Mouse (Mus musculus) kidney, postnatal 0 days (tissue): Measurements from ENCODE around the gene Hist1h2bh. TPM values are rescaled to one million over a fixed set of nuclear protein-coding genes. Genes with fewer than 3 reads are reported as not detected.

Source experiments
- ATAC-seq: fragments of 200-750 bp; cut with Nextera tagmentation; replicated peaks from 2 replicates; pipeline ENCODE4 v1.8.0; 2017; ENCODE audit warnings: low read depth, moderate number of reproducible peaks, moderate TSS enrichment, moderate library complexity; ENCODE audit not compliant: low FRiP score
- DNase-seq: peaks from one replicate; pipeline ENCODE4 v3.0.0-alpha.2; 2016; ENCODE audit warnings: low spot score
- H3K27ac ChIP-seq: fragments of 300-500 bp; sonication (generic); 2 replicates; pipeline ENCODE4 v1.5.1; 2014; ENCODE audit warnings: mild to moderate bottlenecking
- H3K27me3 ChIP-seq: fragments of 300-500 bp; sonication (generic); 2 replicates; pipeline ENCODE4 v1.6.1; 2014; ENCODE audit warnings: low read length, mixed read lengths; ENCODE audit not compliant: insufficient read depth
- H3K36me3 ChIP-seq: fragments of 300-500 bp; sonication (generic); 2 replicates; pipeline ENCODE4 v1.6.1; 2014; ENCODE audit warnings: low read length, mixed read lengths; ENCODE audit not compliant: insufficient read depth
- H3K4me1 ChIP-seq: fragments of 300-500 bp; sonication (generic); replicated peaks from 2 replicates; pipeline ENCODE4 v1.6.1; 2014; ENCODE audit warnings: antibody characterized with exemption, low read length, mixed read lengths; ENCODE audit not compliant: insufficient read depth
- H3K4me2 ChIP-seq: fragments of 300-500 bp; sonication (generic); 2 replicates; pipeline ENCODE4 v1.6.1; 2014; ENCODE audit warnings: mild to moderate bottlenecking, low read length, moderate library complexity, mixed read lengths
- H3K4me3 ChIP-seq: fragments of 300-500 bp; sonication (generic); replicated peaks from 2 replicates; pipeline ENCODE4 v1.5.1; 2014; ENCODE audit warnings: low read depth, low read length
- H3K9ac ChIP-seq: fragments of 300-500 bp; sonication (generic); 2 replicates; pipeline ENCODE4 v1.6.1; 2014; ENCODE audit warnings: low read depth, low read length
- H3K9me3 ChIP-seq: fragments of 300-500 bp; sonication (generic); replicated peaks from 2 replicates; pipeline ENCODE4 v1.6.1; 2016; ENCODE audit warnings: low read length, inconsistent platforms, mixed read lengths
- CTCF ChIP-seq: IDR thresholded peaks from 2 replicates; pipeline ENCODE4 v1.5.1; 2016; ENCODE audit warnings: antibody characterized with exemption, low read depth, mild to moderate bottlenecking, moderate library complexity
- WGBS: fragments of 180-500 bp; shearing (Covaris S2); extraction: QIAGEN DNeasy Blood & Tissue Kit; methylation state at CpG from one replicate; pipeline ENCODE4 v1.1.7; 2014; 5-methylcytosine and 5-hydroxymethylcytosine counted together
- polyA plus RNA-seq: library from polyadenylated mRNA; unstranded; fragments of >200 nt; fragmentation: Nextera tagmentation; extraction: Ambion mirVana; gene quantifications from 2 replicates; pipeline ENCODE4 v1.2.1, GENCODE M21; 2015

The Hist1h2bh gene
- polyA plus RNA-seq, 1 experiment from 2014 or later, result 0.37 TPM

GRCm38 (mm10) chr13:23510127-23510526 is 33.1 kb downstream of the Hist1h2bh start:
- no peak for TF ChIP-seq CTCF
- Histone ChIP-seq H3K27ac (no peak overlapping the region), H3K4me1 (no peaks in the 10 kb centered on the region), H3K9ac (no peak overlapping the region), H3K4me3 (no peak overlapping the region), H3K9me3 (no peaks in the 10 kb centered on the region), H3K27me3 (no peaks in the 10 kb centered on the region), H3K36me3 (no peaks in the 10 kb centered on the region), H3K4me2 (no peak overlapping the region)
- ATAC-seq (no peak), DNase-seq (peak; percentile 49)
- WGBS, result 39% methylated on average over 1 of the region's 1 CpGs

GRCm38 (mm10) chr13:23506819-23507515 is 36.2 kb downstream of the Hist1h2bh start:
- no peak overlapping the region for H3K4me2 ChIP-seq
- 36% methylated on average over 14 of the region's 14 CpGs for WGBS

GRCm38 (mm10) chr13:23506351-23506750 is 36.8 kb downstream of the Hist1h2bh start:
- Histone ChIP-seq H3K36me3 (no peaks in the 10 kb centered on the region), H3K4me3 (0 out of 2 replicates have a peak overlapping the region, but pooled peaks have one; percentile 7), H3K9me3 (no peaks in the 10 kb centered on the region), H3K4me2 (peak overlapping the region; percentile 39; the same call in 1 of the 2 replicates), H3K27me3 (no peaks in the 10 kb centered on the region), H3K4me1 (no peaks in the 10 kb centered on the region), H3K27ac (no peak overlapping the region), H3K9ac (no peak overlapping the region)
- no peak for ATAC-seq
- no peak for TF ChIP-seq CTCF
- no peak for DNase-seq
- WGBS, result 14% methylated on average over 13 of the region's 13 CpGs

More at GRCm38 (mm10) chr13:23506819-23507515, 36.2 kb downstream of the Hist1h2bh start:
- Histone ChIP-seq H3K36me3 (no peaks in the 10 kb centered on the region), H3K4me3 (no peak overlapping the region), H3K27ac (no peak overlapping the region), H3K9me3 (no peaks in the 10 kb centered on the region), H3K27me3 (no peaks in the 10 kb centered on the region), H3K4me1 (no peaks in the 10 kb centered on the region), H3K9ac (no peak overlapping the region)
- TF ChIP-seq CTCF, result no peak
- ATAC-seq, result no peak
- DNase-seq, result no peak

- ATAC-seq, result no peak
- 16% methylated on average over 14 of the region's 14 CpGs for whole genome bisulfite sequencing
- Histone ChIP-seq H3K4me3 (peak overlapping the region; percentile 7; the same call in 1 of the 2 replicates), H3K27me3 (no peaks in the 10 kb centered on the region), H3K9me3 (no peaks in the 10 kb centered on the region), H3K4me1 (no peaks in the 10 kb centered on the region), H3K4me2 (peak overlapping the region; percentile 39), H3K9ac (peak overlapping the region; percentile 35; the same call in 1 of the 2 replicates), H3K36me3 (no peaks in the 10 kb centered on the region), H3K27ac (no peak overlapping the region)
- TF ChIP-seq CTCF, result no peak
- DNase-seq, result no peak
Observed at GRCm38 (mm10) chr13:23505662-23506345, 37.4 kb downstream of the Hist1h2bh start.

DNA sequence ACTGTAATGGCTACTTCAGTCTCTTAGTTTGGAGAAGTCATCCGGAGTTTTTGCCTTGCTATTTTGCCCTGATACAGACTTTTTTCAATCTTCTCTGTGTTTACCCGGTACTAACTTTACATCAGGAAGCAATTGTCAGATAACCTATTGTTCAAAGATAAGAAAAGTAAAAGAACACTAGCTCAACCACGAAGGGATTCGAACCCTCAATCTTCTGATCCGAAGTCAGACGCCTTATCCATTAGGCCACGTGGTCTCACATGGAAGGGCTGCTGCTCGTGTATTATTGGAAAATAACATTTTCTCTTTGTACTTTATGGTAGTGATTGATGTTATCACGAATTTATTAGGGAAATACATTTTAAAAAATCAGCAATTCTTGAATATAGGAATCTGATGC is 39.4 kb downstream of the Hist1h2bh start:
- Histone ChIP-seq H3K9me3 (no peaks in the 10 kb centered on the region), H3K4me3 (no peak overlapping the region), H3K9ac (no peak overlapping the region), H3K27me3 (no peaks in the 10 kb centered on the region), H3K27ac (no peak overlapping the region), H3K4me1 (no peaks in the 10 kb centered on the region), H3K4me2 (no peak overlapping the region), H3K36me3 (no peaks in the 10 kb centered on the region)
- DNase-seq (peak; percentile 65), ATAC-seq (no peak)
- 5% methylated on average over 9 of the region's 9 CpGs for WGBS
- TF ChIP-seq CTCF, result no peak

DNA sequence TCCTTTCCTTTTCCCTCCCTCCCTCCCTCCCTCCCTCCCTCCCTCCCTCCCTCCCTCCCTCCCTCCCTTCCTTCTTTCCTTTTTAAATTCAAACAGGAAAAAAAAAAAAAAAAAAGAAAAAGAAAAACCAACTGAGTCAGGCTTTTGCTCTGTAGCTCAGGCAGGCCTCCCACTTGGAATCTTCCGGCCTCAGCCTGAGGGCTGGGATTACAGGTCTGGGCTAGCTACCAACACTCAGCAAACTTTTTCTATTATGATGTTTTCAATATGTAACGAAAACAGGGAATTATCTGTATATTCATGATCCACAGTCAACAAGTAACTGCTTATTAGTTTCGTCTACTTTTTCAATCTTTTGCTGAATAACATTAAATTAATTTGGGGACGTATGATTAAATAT is 40.3 kb downstream of the Hist1h2bh start:
- Histone ChIP-seq H3K27ac (no peak overlapping the region), H3K9ac (no peak overlapping the region), H3K4me1 (0 out of 2 replicates have a peak, but pooled peaks cover 4% of the 10 kb centered on the region), H3K27me3 (no peaks in the 10 kb centered on the region), H3K4me2 (no peak overlapping the region), H3K4me3 (no peak overlapping the region), H3K9me3 (no peaks in the 10 kb centered on the region), H3K36me3 (no peaks in the 10 kb centered on the region)
- DNase-seq (no peak), ATAC-seq (no peak)
- 66% methylated on average over 4 of the region's 4 CpGs for WGBS
- TF ChIP-seq CTCF, result no peak
